Mouse (Mus musculus): ENCODE measurements around the gene Slc38a2.

Slc38a2 gene

GRCm38 (mm10) chr15:96665889-96666288 lies 33.6 kb downstream of the Slc38a2 start:
- DNase-seq (ENCODE audit: low read depth), result peak; percentile 95

GRCm38 (mm10) chr15:96660590-96661141 lies 38.9 kb downstream of the Slc38a2 start:
- no peak for DNase-seq (ENCODE audit: low read depth)

- DNase-seq (ENCODE audit: low read depth), result no peak
These were observed 41.3 kb downstream of the Slc38a2 start for GRCm38 (mm10) chr15:96658275-96658602.

DNA sequence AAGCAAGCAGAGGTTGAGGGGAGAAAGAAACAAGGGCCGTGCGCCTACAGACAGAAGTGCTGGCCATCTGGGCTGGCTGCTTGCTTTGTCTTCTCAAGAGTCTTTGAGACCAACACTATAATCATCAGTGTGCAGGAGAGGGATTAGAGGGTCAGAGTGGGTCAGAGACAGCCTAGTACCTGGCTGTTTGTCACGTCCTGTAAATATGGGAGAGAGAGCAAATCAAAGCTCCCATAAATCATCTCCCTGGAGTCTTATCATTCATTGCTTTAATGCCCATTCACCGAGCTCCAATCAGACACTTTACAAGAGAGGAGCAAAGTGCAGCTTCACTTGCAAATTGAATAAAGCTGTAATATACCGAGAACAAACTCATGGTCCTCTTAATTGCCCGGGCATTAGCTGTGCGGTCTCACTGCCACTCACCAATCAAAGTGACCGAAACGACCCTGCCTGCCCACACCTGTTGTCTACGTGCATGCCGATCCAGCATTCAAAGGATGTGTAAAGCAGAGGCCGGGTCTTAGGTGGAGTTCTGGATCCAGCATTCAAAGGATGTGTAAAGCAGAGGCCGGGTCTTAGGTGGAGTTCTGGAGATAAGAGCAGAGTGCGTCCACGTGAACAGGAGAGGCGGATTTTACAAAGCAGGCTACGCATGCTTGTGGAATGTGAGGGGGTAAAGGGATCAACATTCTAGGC lies 41.8 kb downstream of the Slc38a2 start:
- no peak for DNase-seq (ENCODE audit: low read depth)

- peak; percentile 81 for DNase-seq (ENCODE audit: low read depth)
These were observed 44.0 kb downstream of the Slc38a2 start for GRCm38 (mm10) chr15:96655514-96655913.

DNA sequence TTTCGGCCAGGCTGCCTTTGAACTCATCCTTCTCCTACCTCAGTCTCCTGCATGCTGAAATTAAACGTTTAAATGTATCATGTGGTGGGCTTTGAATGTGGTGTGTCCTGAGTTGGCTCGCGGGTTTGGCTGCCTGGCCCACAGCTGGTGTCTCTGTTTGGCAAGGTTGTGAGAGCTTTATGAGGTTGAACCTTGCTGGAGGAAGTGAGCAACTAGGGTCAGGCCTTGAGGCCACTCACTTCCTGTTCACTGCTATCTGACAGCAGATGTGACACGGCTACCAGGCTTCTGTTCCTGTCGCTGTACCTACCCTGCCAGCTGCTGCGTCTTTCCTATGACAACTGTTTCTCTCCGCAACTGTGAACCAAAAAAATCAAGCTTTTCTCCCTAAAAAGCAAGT lies 44.8 kb downstream of the Slc38a2 start:
- peak; percentile 94 for DNase-seq (ENCODE audit: low read depth)

GRCm38 (mm10) chr15:96653011-96653410 lies 46.5 kb downstream of the Slc38a2 start:
- DNase-seq (ENCODE audit: low read depth), result no peak

GRCm38 (mm10) chr15:96652531-96652930 lies 47.0 kb downstream of the Slc38a2 start:
- DNase-seq (ENCODE audit: low read depth), result no peak

DNA sequence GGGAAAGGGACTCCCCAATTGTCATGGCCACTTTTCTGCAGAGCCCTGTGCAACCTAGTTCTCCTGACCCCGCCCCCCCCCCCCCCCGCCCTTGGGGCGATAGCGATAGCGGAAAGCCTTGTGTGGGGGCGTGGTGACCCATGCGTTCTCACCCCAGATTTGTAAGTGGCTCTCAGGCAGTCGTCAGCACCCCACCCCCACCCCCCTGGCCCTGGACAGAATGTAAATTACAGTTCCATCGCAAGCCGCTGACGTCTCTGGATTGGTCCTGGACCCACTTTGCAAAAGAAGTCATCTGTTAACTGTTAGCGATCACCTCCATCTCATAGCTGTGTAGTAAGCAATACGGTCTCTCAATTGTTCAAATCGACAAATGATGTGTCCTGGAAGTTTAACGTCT lies 52.2 kb downstream of the Slc38a2 start:
- no peak for DNase-seq (ENCODE audit: low read depth)

DNA sequence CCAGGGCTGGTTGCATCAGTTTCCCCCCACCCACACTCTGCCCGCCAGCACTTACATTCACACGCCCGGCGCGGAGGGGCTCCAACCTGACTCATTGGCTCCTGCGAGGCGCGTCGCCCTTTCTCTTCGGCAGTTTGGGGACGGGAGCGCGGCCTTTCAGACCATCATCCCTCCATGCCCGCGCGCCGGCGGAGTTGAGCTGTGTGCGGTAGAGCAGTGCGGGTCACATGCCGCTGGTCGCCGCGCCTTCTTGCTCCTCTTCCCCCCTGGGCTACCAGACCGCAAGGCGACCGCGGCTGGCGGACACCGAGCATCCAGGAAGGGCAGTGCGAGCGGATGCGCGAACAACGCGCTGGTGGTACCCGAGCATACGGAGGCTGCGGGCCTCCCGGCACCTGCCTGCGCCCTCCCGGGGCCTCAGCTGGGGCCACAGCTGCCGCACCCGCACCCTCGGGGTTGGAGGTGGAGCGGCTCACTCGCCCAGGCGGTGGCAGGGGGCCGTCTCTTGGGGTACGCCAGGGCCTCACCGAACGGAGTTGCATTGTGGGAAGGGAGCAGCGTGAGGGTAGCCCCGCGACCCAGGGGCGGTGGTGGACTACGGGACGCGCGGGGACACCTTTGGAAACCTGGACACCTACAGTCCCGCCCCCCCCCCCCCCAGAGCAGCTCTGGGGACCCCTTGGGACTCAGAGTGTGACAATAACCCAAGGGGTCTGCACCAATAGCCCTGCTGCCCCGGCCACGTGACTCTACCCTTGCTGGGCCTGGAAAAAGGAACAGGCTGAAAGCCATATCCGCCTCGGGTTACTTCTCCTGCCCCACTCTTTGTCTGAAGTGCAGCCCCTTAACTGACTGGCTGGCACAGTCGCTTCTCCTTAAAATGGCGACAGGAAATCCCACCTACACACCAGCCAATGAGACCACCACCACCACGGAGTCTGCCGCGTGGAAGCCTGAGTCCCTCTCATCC lies 56.8 kb downstream of the Slc38a2 start, which contains the start of gene Slc38a1:
TSS of gene Slc38a1 (minus strand) at position 478 of the 970 bp plus-strand sequence.
- peak; percentile 87 for DNase-seq (ENCODE audit: low read depth)

GRCm38 (mm10) chr15:96641821-96642435 lies 57.6 kb downstream of the Slc38a2 start:
- peak; percentile 86 for DNase-seq (ENCODE audit: low read depth)

GRCm38 (mm10) chr15:96641111-96641820 lies 58.3 kb downstream of the Slc38a2 start:
- peak; percentile 92 for DNase-seq (ENCODE audit: low read depth)

DNA sequence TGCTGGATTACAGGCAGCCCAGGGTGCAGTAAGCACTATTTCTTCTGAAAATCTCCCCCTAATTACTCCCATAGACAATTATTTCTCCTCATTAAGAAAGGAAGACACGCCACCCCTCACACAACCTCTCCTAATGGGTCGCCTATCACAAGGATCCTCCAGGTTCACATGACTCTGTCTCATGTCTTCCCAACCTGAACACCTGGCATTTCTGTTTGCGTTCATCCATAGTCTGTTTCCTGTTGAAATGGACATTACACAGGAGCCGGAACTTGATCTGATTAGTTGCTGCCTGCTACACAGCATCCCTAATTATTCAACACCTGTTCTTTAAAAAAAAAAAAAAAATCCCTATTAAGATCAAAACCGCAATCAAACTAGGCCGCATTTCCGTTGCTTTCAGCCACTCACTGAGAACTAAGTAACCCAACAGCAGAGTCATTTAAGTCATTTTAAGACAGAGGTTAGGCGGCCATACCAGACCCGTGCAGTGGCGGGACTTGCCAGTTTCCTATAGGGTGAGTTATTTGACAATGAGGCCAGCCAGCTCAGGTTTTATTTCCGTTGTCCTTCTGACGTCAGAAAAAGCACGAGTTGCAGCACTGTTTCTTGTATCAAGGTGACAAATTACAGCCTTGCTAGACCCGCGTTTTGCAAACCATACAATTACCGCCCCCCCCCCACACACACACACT lies 59.1 kb downstream of the Slc38a2 start:
- DNase-seq (ENCODE audit: low read depth), result peak; percentile 84

GRCm38 (mm10) chr15:96639630-96640029 lies 59.9 kb downstream of the Slc38a2 start:
- no peak for DNase-seq (ENCODE audit: low read depth)

- DNase-seq (ENCODE audit: low read depth), result no peak
These were observed 60.9 kb downstream of the Slc38a2 start for GRCm38 (mm10) chr15:96638656-96639055.

DNA sequence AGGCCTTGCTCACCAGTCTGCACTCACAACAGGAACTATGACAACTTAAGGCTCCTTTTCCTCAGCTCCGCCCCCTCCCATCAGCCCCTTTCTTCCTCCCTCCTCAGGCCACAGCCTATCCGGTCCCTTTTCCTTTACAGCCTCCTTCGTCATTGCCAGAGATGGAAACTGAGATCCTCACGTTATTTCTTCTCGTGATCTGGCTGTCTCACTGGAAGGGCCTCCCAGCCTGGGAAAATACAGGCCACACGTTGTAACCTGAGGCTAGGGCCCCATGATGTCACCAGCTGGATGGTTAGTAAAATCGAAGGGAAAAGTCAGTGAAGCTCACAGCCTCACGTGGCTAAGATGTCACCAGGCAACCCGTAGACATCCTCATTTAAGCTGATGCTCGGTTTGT lies 61.4 kb downstream of the Slc38a2 start:
- peak; percentile 95 for DNase-seq (ENCODE audit: low read depth)

All from 416B (cell line).